Mouse (Mus musculus): ENCODE measurements around the gene Tfec. TPM values are rescaled to one million over a fixed set of nuclear protein-coding genes. Genes with fewer than 3 reads are reported as not detected.

Tfec gene
- polyA plus RNA-seq, 1 experiment: not detected

DNA sequence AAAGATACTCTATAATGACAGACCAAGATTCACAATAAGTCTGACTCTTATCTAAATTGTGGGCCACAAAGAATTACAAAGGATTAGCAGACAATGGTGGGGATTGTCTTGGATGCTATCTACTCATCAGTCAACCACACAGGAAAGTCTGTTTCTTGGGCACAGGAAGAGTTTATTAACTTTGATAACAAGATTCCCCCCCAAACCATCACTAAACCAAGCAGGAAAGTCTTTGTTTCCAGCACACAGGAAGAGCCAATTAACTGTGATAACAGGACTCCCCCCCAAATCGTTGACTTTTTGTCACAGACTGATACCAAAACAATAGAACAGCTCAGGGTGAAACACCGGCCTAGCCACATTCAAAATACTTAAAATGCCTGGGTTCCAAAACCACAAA, 28.2 kb downstream of the Tfec start:
- no peaks in the 10 kb centered on the region for H3K36me3 ChIP-seq (ENCODE audit: control insufficient read depth)
- H3K4me1 ChIP-seq (ENCODE audit: control insufficient read depth): no peaks in the 10 kb centered on the region
- TF ChIP-seq TAL1 (IDR thresholded peaks at IDR 0.05; ENCODE audit: low read length) (no peak), GATA1 (IDR thresholded peaks at IDR 0.05; ENCODE audit: low read length) (no peak)

DNA sequence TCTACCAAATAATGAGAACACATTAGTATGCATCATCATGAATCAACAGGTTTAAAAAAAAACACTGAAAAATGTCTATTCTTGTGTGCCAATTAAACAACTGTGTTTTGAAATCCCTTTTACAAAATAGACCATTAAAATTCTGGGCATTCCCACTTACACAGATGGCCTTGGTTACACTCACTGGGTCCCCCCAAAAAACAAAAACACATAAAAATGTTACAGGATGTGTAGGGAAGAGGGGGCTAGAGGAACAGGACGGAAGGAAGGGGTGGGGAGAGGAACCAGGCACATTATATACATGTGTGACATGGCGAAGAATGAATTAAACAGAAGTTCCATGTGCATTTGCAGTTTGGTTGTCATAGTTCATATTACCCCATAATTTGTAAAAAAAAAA, 29.9 kb downstream of the Tfec start:
- TF ChIP-seq GATA1 (IDR thresholded peaks at IDR 0.05; ENCODE audit: low read length) (no peak), TAL1 (IDR thresholded peaks at IDR 0.05; ENCODE audit: low read length) (no peak)
- no peaks in the 10 kb centered on the region for H3K9me3 ChIP-seq (ENCODE audit: control insufficient read depth, low read length)
- no peaks in the 10 kb centered on the region for H3K27me3 ChIP-seq (ENCODE audit: control insufficient read depth)

More for the DNA sequence above, 28.2 kb downstream of the Tfec start:
- Histone ChIP-seq H3K27me3 (ENCODE audit: control insufficient read depth) (no peaks in the 10 kb centered on the region), H3K9me3 (ENCODE audit: control insufficient read depth, low read length) (no peaks in the 10 kb centered on the region), H3K4me3 (replicated peaks) (no peak overlapping the region)

DNA sequence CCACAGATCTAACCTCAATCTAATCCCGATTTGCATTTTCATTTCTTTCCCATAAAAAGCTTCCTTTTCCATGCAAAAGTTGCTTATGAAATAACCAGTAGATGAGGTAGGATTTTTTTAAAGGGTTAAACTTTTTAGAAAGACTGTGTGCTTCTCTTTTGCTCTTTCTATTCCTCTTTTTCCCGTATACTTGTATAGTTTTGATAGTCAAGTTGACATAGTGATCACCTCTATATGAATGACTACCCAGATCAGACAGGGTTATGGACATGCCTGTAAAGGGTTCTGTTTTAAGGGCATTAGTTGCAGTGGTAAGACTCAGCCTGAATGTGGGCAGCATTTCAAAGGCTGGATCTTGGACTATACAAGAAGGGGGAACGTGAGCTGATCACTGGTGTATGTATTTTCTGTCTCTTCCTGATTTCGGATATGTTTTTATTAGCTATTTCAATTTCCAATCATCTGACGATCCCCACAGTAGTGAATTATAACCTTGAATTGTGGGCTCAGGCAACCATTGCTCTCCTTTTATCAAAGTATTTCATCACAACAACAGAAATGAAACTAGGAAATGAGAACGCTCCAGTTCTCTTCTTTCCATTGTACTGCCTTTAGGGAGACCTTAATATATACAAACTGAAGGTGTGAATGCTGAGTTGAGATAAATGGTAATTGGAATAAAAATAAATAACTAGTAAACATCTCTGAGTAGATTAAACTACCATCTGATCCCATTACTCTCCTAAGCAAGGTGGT, 35.3 kb downstream of the Tfec start:
- no peaks in the 10 kb centered on the region for H3K36me3 ChIP-seq (ENCODE audit: control insufficient read depth)
- no peak overlapping the region for H3K4me3 ChIP-seq (replicated peaks)
- no peaks in the 10 kb centered on the region for H3K4me1 ChIP-seq (ENCODE audit: control insufficient read depth)
- TF ChIP-seq GATA1 (IDR thresholded peaks at IDR 0.05; ENCODE audit: low read length) (no peak), TAL1 (IDR thresholded peaks at IDR 0.05; ENCODE audit: low read length) (no peak)
- no peaks in the 10 kb centered on the region for H3K27me3 ChIP-seq (ENCODE audit: control insufficient read depth)
- no peaks in the 10 kb centered on the region for H3K9me3 ChIP-seq (ENCODE audit: control insufficient read depth, low read length)

More for the DNA sequence above, 29.9 kb downstream of the Tfec start:
- no peaks in the 10 kb centered on the region for H3K4me1 ChIP-seq (ENCODE audit: control insufficient read depth)
- H3K36me3 ChIP-seq (ENCODE audit: control insufficient read depth): no peaks in the 10 kb centered on the region
- H3K4me3 ChIP-seq (replicated peaks): no peak overlapping the region

DNA sequence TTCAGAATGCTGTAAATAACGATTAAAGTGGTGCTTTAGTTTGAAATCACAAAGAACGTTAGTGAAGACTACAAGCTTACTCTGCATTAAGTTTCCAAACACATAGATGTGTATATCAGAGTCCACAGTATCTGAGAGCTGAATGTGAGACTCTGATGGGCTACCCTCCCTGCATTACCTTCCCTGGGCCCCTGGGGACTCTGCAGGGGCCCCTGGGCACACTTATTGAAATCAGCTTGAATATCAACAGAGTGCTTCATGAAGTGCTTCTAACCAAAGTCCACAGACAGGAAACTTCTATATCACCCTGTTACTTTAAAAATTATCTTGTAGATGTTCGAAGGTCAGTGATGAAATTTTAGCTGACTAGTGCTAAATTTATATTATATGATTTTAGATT, 36.2 kb downstream of the Tfec start:
- H3K9me3 ChIP-seq (ENCODE audit: control insufficient read depth, low read length): no peaks in the 10 kb centered on the region
- H3K36me3 ChIP-seq (ENCODE audit: control insufficient read depth): no peaks in the 10 kb centered on the region
- no peaks in the 10 kb centered on the region for H3K27me3 ChIP-seq (ENCODE audit: control insufficient read depth)
- no peaks in the 10 kb centered on the region for H3K4me1 ChIP-seq (ENCODE audit: control insufficient read depth)
- H3K4me3 ChIP-seq (replicated peaks): no peak overlapping the region
- TF ChIP-seq TAL1 (IDR thresholded peaks at IDR 0.05; ENCODE audit: low read length) (no peak), GATA1 (IDR thresholded peaks at IDR 0.05; ENCODE audit: low read length) (no peak)

DNA sequence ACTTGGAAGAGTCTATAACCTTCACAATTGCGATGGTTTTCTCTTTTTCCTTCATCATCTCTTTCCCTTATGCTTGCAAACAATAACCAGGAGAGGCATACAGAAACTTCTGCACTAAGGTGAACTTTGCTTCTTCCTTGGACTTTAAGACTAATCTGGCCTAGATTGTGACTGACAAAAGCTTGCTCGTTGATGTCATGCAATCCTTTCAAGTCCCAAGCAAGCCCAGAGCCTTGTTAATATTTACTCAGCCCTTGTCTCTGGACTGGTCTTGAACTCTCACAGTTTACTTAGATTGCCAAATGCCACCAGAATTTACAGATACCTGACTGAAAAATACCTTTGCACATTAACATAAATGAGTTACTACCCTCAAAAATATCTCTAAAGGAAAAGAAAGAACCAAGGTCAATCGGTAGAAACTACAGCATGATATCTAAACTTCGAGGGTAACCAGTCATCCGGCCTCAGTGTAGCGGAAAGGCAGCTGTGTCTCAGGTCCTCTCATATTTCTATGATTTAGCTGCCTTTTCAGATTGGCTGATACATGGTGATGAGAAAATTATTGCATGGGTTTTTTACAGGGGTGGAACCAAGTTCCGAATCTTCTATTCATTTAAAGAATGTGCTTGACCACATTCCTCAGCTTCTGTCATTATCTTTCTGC, 42.2 kb downstream of the Tfec start:
- H3K27me3 ChIP-seq (ENCODE audit: control insufficient read depth): no peaks in the 10 kb centered on the region
- TF ChIP-seq GATA1 (IDR thresholded peaks at IDR 0.05; ENCODE audit: low read length): no peak
- TF ChIP-seq TAL1 (IDR thresholded peaks at IDR 0.05; ENCODE audit: low read length): no peak

DNA sequence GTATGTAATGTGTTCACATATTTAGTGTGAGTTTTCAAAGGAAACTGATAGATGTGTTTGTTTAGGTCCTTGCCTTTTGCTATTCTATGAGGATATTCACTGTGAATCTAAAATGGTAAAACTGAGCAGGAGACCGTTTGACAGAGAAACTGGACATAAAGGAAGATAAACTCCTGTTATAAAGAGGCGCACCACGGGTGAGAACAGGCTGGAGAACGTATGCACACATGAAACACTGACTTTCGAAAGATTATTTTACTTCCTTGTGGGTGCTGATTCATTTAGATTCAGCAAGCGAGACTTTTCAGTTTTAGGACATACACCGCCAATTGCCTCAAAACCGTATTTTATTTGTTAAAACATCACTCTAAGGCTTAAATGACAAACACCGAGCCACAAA, 43.3 kb downstream of the Tfec start:
- no peak for TF ChIP-seq TAL1 (IDR thresholded peaks at IDR 0.05; ENCODE audit: low read length)
- TF ChIP-seq GATA1 (IDR thresholded peaks at IDR 0.05; ENCODE audit: low read length): no peak
- H3K9me3 ChIP-seq (ENCODE audit: control insufficient read depth, low read length): no peaks in the 10 kb centered on the region
- no peaks in the 10 kb centered on the region for H3K4me1 ChIP-seq (ENCODE audit: control insufficient read depth)
- H3K27me3 ChIP-seq (ENCODE audit: control insufficient read depth): no peaks in the 10 kb centered on the region
- H3K36me3 ChIP-seq (ENCODE audit: control insufficient read depth): no peaks in the 10 kb centered on the region
- no peak overlapping the region for H3K4me3 ChIP-seq (replicated peaks)

More for the DNA sequence above, 42.2 kb downstream of the Tfec start:
- no peaks in the 10 kb centered on the region for H3K9me3 ChIP-seq (ENCODE audit: control insufficient read depth, low read length)
- H3K4me1 ChIP-seq (ENCODE audit: control insufficient read depth): no peaks in the 10 kb centered on the region
- no peaks in the 10 kb centered on the region for H3K36me3 ChIP-seq (ENCODE audit: control insufficient read depth)
- H3K4me3 ChIP-seq (replicated peaks): no peak overlapping the region

DNA sequence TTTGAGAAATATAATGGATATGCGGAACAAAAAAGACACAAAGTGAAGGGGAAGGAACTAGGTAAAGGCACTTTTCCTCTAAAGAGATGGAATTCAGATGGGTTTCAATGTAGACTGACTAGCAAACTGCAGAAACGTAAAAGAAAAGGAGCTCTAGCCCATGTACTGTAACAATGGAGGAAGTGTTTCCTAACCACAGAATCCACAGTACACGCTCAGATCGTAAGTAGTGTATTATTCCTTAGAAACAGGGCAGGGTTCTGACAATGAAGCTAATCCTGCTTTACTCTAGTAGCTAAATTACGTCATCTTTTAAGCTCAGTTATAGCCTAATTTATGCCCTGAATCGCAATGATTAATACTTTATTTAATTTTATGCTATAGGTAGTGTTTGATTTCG, 51.7 kb downstream of the Tfec start:
- H3K9me3 ChIP-seq (ENCODE audit: control insufficient read depth, low read length): no peaks in the 10 kb centered on the region
- TF ChIP-seq GATA1 (IDR thresholded peaks at IDR 0.05; ENCODE audit: low read length) (no peak), TAL1 (IDR thresholded peaks at IDR 0.05; ENCODE audit: low read length) (no peak)
- no peaks in the 10 kb centered on the region for H3K4me1 ChIP-seq (ENCODE audit: control insufficient read depth)
- H3K27me3 ChIP-seq (ENCODE audit: control insufficient read depth): no peaks in the 10 kb centered on the region
- no peaks in the 10 kb centered on the region for H3K36me3 ChIP-seq (ENCODE audit: control insufficient read depth)
- H3K4me3 ChIP-seq (replicated peaks): no peak overlapping the region

DNA sequence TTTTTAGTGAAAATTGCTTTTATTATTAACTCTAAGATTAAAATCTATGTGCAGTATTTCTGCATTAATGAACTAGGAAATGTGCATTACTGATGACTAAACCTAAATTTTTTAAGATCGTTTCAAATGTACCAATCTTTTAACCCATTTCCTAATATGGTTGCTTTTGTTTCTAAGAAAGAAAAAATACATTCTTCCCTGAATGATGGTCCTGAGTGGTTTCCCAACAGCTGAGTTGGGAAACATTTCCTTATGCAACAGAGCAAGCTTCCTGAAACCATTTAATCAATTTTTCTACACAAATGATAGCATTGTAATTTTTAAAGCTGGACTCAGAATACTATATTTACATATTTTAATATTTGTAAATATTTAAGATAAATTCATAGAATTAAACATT, 62.6 kb downstream of the Tfec start:
- TF ChIP-seq GATA1 (IDR thresholded peaks at IDR 0.05; ENCODE audit: low read length) (no peak), TAL1 (IDR thresholded peaks at IDR 0.05; ENCODE audit: low read length) (no peak)

DNA sequence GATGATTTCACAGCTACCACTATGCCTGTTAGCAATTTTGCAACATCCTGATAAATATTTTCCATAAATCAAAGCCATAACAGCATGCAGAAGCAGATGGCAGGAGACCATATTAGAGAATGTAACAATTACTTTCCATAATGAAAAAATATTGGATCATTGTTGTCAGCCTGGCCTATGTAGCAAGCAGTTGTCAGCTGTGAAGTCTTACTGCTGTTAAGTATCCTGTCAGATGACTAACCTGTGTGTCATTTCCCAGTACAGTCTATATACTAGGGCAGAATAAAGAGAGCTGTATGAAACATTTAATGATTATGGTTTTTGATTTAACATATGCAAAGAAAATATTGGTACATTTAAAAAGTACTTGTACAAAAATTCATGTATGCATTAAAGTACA, 69.9 kb downstream of the Tfec start:
- Histone ChIP-seq H3K4me3 (replicated peaks) (no peak overlapping the region), H3K27me3 (ENCODE audit: control insufficient read depth) (no peaks in the 10 kb centered on the region), H3K4me1 (ENCODE audit: control insufficient read depth) (no peaks in the 10 kb centered on the region), H3K9me3 (ENCODE audit: control insufficient read depth, low read length) (no peaks in the 10 kb centered on the region), H3K36me3 (ENCODE audit: control insufficient read depth) (no peaks in the 10 kb centered on the region)
- TF ChIP-seq GATA1 (IDR thresholded peaks at IDR 0.05; ENCODE audit: low read length) (no peak), TAL1 (IDR thresholded peaks at IDR 0.05; ENCODE audit: low read length) (no peak)

More for the DNA sequence above, 62.6 kb downstream of the Tfec start:
- Histone ChIP-seq H3K4me3 (replicated peaks) (no peak overlapping the region), H3K36me3 (ENCODE audit: control insufficient read depth) (no peaks in the 10 kb centered on the region), H3K4me1 (ENCODE audit: control insufficient read depth) (no peaks in the 10 kb centered on the region), H3K27me3 (ENCODE audit: control insufficient read depth) (no peaks in the 10 kb centered on the region), H3K9me3 (ENCODE audit: control insufficient read depth, low read length) (no peaks in the 10 kb centered on the region)
